Comparison of ENCODE assay signal across 12 mouse cellular contexts in the genomic region with DNA sequence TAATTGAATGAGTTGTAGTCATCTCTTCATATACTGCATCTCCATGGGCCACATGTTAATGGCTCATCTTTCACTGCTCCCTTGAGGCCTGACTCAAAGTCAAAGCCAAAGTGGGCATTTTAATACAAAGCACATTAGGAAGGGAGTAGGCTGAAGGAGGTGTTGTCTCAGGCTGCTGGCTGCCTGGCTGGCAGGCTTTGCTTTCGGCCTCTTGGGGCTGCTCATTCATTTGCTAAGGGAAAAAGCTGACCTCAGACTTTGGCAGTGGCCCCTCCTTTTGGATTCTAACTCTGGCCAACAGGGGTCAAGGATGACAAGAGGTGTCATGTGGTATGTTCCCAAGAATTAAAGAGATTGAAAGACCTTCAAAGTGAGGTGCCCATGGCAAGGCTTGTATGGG.
DNase-seq lines count a peak whose midpoint lies in the region; ATAC-seq and TF ChIP-seq lines count a peak whose summit lies in the region.
"Had no signal": no experiment of that assay in that cellular context is flagged by ENCODE, and none has a peak within 500 bp of the region (broad histone marks: within the 10 kb centered on the region; RNA-seq: fewer than 3 reads in every experiment).

No protein-coding gene starts in this region.

- peak; percentile 19; the same call in 1 of the 2 replicates for ATAC-seq in limb, embryonic 14.5 days (ENCODE audit: low FRiP score, low read depth)
- no peak for ATAC-seq in liver, postnatal 0 days
- ATAC-seq: intestine, embryonic 16.5 days had no signal

- TF ChIP-seq EP300 in liver, postnatal 0 days (IDR thresholded peaks at IDR 0.05; ENCODE audit: low read depth): no peak

- H3K79me2 ChIP-seq in liver, adult 2 months (ENCODE audit: control insufficient read depth, insufficient read depth, low read length): no peaks in the 10 kb centered on the region

- H3K27ac ChIP-seq in liver, adult 2 months (replicated peaks; ENCODE audit: insufficient read depth, low read depth, low read length): no peak overlapping the region
- peak overlapping the region; percentile 56 for H3K27ac ChIP-seq in limb, embryonic 14.5 days (replicated peaks; ENCODE audit: low read depth, low read length)
- no peak overlapping the region for H3K27ac ChIP-seq in liver, postnatal 0 days (ENCODE audit: low read depth)

- no peaks in the 10 kb centered on the region for H3K9me3 ChIP-seq in limb, embryonic 14.5 days (ENCODE audit: control insufficient read depth, low read length)
- H3K9me3 ChIP-seq in liver, postnatal 0 days (ENCODE audit: low read length): no peaks in the 10 kb centered on the region

- no peaks in the 10 kb centered on the region for H3K4me1 ChIP-seq in liver, adult 2 months (ENCODE audit: control insufficient read depth, insufficient read depth, low read length)
- H3K4me1 ChIP-seq in limb, embryonic 14.5 days (ENCODE audit: control insufficient read depth, insufficient read depth, low read length): peaks cover 4% of the 10 kb centered on the region
- no peaks in the 10 kb centered on the region for H3K4me1 ChIP-seq in liver, postnatal 0 days (ENCODE audit: insufficient read depth)

- intact Hi-C loops in gastrocnemius, postnatal 36 days (cut with DNase I): loop anchor here (10.0 kb wide), 3 partner anchors 147 to 517 kb away; no protein-coding TSS in a partner anchor

- WGBS in liver, adult 2 months: 21% methylated on average over 1 of the region's 1 CpGs
- 33% methylated on average over 1 of the region's 1 CpGs for WGBS in limb, embryonic 14.5 days
- 36% methylated on average over 1 of the region's 1 CpGs for WGBS in liver, postnatal 0 days (ENCODE audit: insufficient replicate concordance)

- no peak overlapping the region for H3K9ac ChIP-seq in liver, adult 2 months (ENCODE audit: low read depth, low read length)
- no peak overlapping the region for H3K9ac ChIP-seq in limb, embryonic 14.5 days (ENCODE audit: low read depth, low read length, severe bottlenecking)
- H3K9ac ChIP-seq in liver, postnatal 0 days (replicated peaks): no peak overlapping the region
- H3K9ac ChIP-seq: lung, embryonic 14.5 days had no signal

- no peaks in the 10 kb centered on the region for H3K27me3 ChIP-seq in liver, adult 2 months (ENCODE audit: control insufficient read depth, insufficient read depth, low read length)
- H3K27me3 ChIP-seq in limb, embryonic 14.5 days (ENCODE audit: control insufficient read depth, insufficient read depth, low read length): no peaks in the 10 kb centered on the region
- H3K27me3 ChIP-seq in liver, postnatal 0 days (ENCODE audit: insufficient read depth, low read length): no peaks in the 10 kb centered on the region

- peak; percentile 13 for DNase-seq in gastrocnemius, adult 18-20 months (ENCODE audit: low spot score)
- no peak for DNase-seq in gastrocnemius, postnatal 36 days
- DNase-seq in liver, adult 2 months (ENCODE audit: extremely low read depth, low read depth, low spot score): peak; percentile 32
- no peak for DNase-seq in liver
- DNase-seq in forelimb bud, embryonic 11.5 days (ENCODE audit: low read depth, low spot score): peak; percentile 61
- peak; percentile 11 for DNase-seq in limb, embryonic 14.5 days (ENCODE audit: low spot score)
- no peak for DNase-seq in liver, postnatal 0 days
- no peak for DNase-seq in natural killer cell, adult 2 months (ENCODE audit: low spot score in 2 of 2)
- DNase-seq: cerebellum, adult 11 months; lung, embryonic 14.5 days had no signal

- no peaks in the 10 kb centered on the region for H3K36me3 ChIP-seq in liver, adult 2 months (ENCODE audit: control insufficient read depth, insufficient read depth, low read length)
- no peaks in the 10 kb centered on the region for H3K36me3 ChIP-seq in limb, embryonic 14.5 days (ENCODE audit: control insufficient read depth, insufficient read depth, low read length)
- H3K36me3 ChIP-seq in liver, postnatal 0 days (replicated peaks; ENCODE audit: insufficient read depth, low read length): no peaks in the 10 kb centered on the region

- TF ChIP-seq POLR2A in liver, adult 2 months (IDR thresholded peaks at IDR 0.05; ENCODE audit: extremely low read depth, insufficient read depth, low read length): no peak
- TF ChIP-seq POLR2A in limb, embryonic 14.5 days (IDR thresholded peaks at IDR 0.05; ENCODE audit: borderline replicate concordance, extremely low read depth, insufficient read depth, insufficient read length): no peak

- no peak overlapping the region for H3K4me3 ChIP-seq in liver, adult 2 months (ENCODE audit: insufficient read depth, low read depth, low read length)
- H3K4me3 ChIP-seq in limb, embryonic 14.5 days (replicated peaks; ENCODE audit: low read length): no peak overlapping the region
- no peak overlapping the region for H3K4me3 ChIP-seq in liver, postnatal 0 days (ENCODE audit: low read depth, low read length)
- H3K4me3 ChIP-seq: myocyte had no signal

- no peak overlapping the region for H3K4me2 ChIP-seq in limb, embryonic 14.5 days (replicated peaks; ENCODE audit: low read depth, low read length, severe bottlenecking)
- no peak overlapping the region for H3K4me2 ChIP-seq in liver, postnatal 0 days (ENCODE audit: low read depth, low read length)
- H3K4me2 ChIP-seq: lung, embryonic 14.5 days had no signal

- TF ChIP-seq CTCF in liver, adult 2 months (IDR thresholded peaks at IDR 0.05; ENCODE audit: low read depth, low read length): no peak
- TF ChIP-seq CTCF in liver, postnatal 0 days (IDR thresholded peaks at IDR 0.05; ENCODE audit: low read depth): no peak

Comparison
In these comparisons a context has a peak if more than half of its experiments do, and no peak if none do; other contexts are left out.
1. DNase-seq: peak in gastrocnemius, adult 18-20 months (single experiment), liver, adult 2 months (single experiment), forelimb bud, embryonic 11.5 days (single experiment) and limb, embryonic 14.5 days (single experiment); none in gastrocnemius, postnatal 36 days (0 of 2), liver (single experiment), liver, postnatal 0 days (single experiment) and natural killer cell, adult 2 months (0 of 2).